Mouse (Mus musculus): ENCODE measurements at regions not wholly inside any gene's neighbourhood (a gene's known extent, or its start where the extent isn't known, plus 50 kb on each side); places are given as distances from the start of the nearest gene placed in this dataset.

- WGBS: 85% methylated on average over 11 of the region's 11 CpGs
- peaks cover 17% of the 10 kb centered on the region for H3K4me1 ChIP-seq
- no peak overlapping the region for H3K27ac ChIP-seq
Measured at GRCm38 (mm10) chr8:26680891-26681381, 296.2 kb upstream of the Zfp703 start.

GRCm38 (mm10) chr8:26687146-26687545 is 290.0 kb upstream of the Zfp703 start:
- no peaks in the 10 kb centered on the region for H3K9me3 ChIP-seq
- no peak overlapping the region for H3K27ac ChIP-seq
- H3K4me1 ChIP-seq: peaks cover 25% of the 10 kb centered on the region
- peak; percentile 33 for DNase-seq (ENCODE audit: extremely low spot score, low spot score)
- H3K27me3 ChIP-seq (ENCODE audit: poor library complexity, severe bottlenecking): no peaks in the 10 kb centered on the region
- no peaks in the 10 kb centered on the region for H3K36me3 ChIP-seq (replicated peaks)
- no peak overlapping the region for H3K4me3 ChIP-seq

More at GRCm38 (mm10) chr8:26680891-26681381, 296.2 kb upstream of the Zfp703 start:
- H3K9me3 ChIP-seq: no peaks in the 10 kb centered on the region
- no peak overlapping the region for H3K4me3 ChIP-seq
- H3K27me3 ChIP-seq (ENCODE audit: poor library complexity, severe bottlenecking): peaks cover 5% of the 10 kb centered on the region; the same call in 1 of the 2 replicates
- DNase-seq (ENCODE audit: extremely low spot score, low spot score): no peak
- H3K36me3 ChIP-seq (replicated peaks): no peaks in the 10 kb centered on the region

- DNase-seq (ENCODE audit: extremely low spot score, low spot score): no peak
- H3K27me3 ChIP-seq (ENCODE audit: poor library complexity, severe bottlenecking): no peaks in the 10 kb centered on the region
- H3K9me3 ChIP-seq: no peaks in the 10 kb centered on the region
- no peaks in the 10 kb centered on the region for H3K36me3 ChIP-seq (replicated peaks)
- 83% methylated on average over 4 of the region's 4 CpGs for WGBS
- no peak overlapping the region for H3K27ac ChIP-seq
- H3K4me1 ChIP-seq: peaks cover 25% of the 10 kb centered on the region
- no peak overlapping the region for H3K4me3 ChIP-seq
Measured at GRCm38 (mm10) chr8:26688035-26688434, 289.1 kb upstream of the Zfp703 start.

GRCm38 (mm10) chr8:26688745-26689478 is 288.2 kb upstream of the Zfp703 start:
- H3K36me3 ChIP-seq (replicated peaks): no peaks in the 10 kb centered on the region
- no peaks in the 10 kb centered on the region for H3K9me3 ChIP-seq
- no peak overlapping the region for H3K27ac ChIP-seq
- 86% methylated on average over 5 of the region's 5 CpGs for WGBS
- H3K27me3 ChIP-seq (ENCODE audit: poor library complexity, severe bottlenecking): no peaks in the 10 kb centered on the region
- DNase-seq (ENCODE audit: extremely low spot score, low spot score): no peak
- peaks cover 25% of the 10 kb centered on the region for H3K4me1 ChIP-seq
- H3K4me3 ChIP-seq: no peak overlapping the region

GRCm38 (mm10) chr8:26689479-26690177 is 287.5 kb upstream of the Zfp703 start:
- peaks cover 25% of the 10 kb centered on the region for H3K4me1 ChIP-seq
- H3K27ac ChIP-seq: no peak overlapping the region
- H3K9me3 ChIP-seq: no peaks in the 10 kb centered on the region
- DNase-seq (ENCODE audit: extremely low spot score, low spot score): no peak
- no peaks in the 10 kb centered on the region for H3K36me3 ChIP-seq (replicated peaks)
- no peak overlapping the region for H3K4me3 ChIP-seq
- WGBS: 69% methylated on average over 10 of the region's 10 CpGs
- no peaks in the 10 kb centered on the region for H3K27me3 ChIP-seq (ENCODE audit: poor library complexity, severe bottlenecking)

GRCm38 (mm10) chr8:26690178-26690735 is 286.9 kb upstream of the Zfp703 start:
- WGBS: 87% methylated on average over 6 of the region's 6 CpGs
- DNase-seq (ENCODE audit: extremely low spot score, low spot score): no peak
- H3K27me3 ChIP-seq (ENCODE audit: poor library complexity, severe bottlenecking): no peaks in the 10 kb centered on the region
- H3K27ac ChIP-seq: no peak overlapping the region
- H3K9me3 ChIP-seq: no peaks in the 10 kb centered on the region
- no peaks in the 10 kb centered on the region for H3K36me3 ChIP-seq (replicated peaks)
- peaks cover 25% of the 10 kb centered on the region for H3K4me1 ChIP-seq
- no peak overlapping the region for H3K4me3 ChIP-seq

GRCm38 (mm10) chr8:26697579-26698084 is 279.5 kb upstream of the Zfp703 start:
- no peak for DNase-seq (ENCODE audit: extremely low spot score, low spot score)
- H3K27ac ChIP-seq: no peak overlapping the region

GRCm38 (mm10) chr8:26698580-26698979 is 278.5 kb upstream of the Zfp703 start:
- no peak overlapping the region for H3K27ac ChIP-seq
- 71% methylated on average over 7 of the region's 7 CpGs for WGBS
- H3K4me3 ChIP-seq: no peak overlapping the region
- no peaks in the 10 kb centered on the region for H3K4me1 ChIP-seq
- no peaks in the 10 kb centered on the region for H3K9me3 ChIP-seq
- no peaks in the 10 kb centered on the region for H3K36me3 ChIP-seq (replicated peaks)
- H3K27me3 ChIP-seq (ENCODE audit: poor library complexity, severe bottlenecking): 0 out of 2 replicates have a peak, but pooled peaks cover 4% of the 10 kb centered on the region
- DNase-seq (ENCODE audit: extremely low spot score, low spot score): no peak

More at GRCm38 (mm10) chr8:26697579-26698084, 279.5 kb upstream of the Zfp703 start:
- H3K9me3 ChIP-seq: no peaks in the 10 kb centered on the region
- H3K27me3 ChIP-seq (ENCODE audit: poor library complexity, severe bottlenecking): no peaks in the 10 kb centered on the region
- no peaks in the 10 kb centered on the region for H3K4me1 ChIP-seq
- H3K36me3 ChIP-seq (replicated peaks): no peaks in the 10 kb centered on the region
- 80% methylated on average over 1 of the region's 4 CpGs for WGBS
- H3K4me3 ChIP-seq: no peak overlapping the region

- WGBS: 70% methylated on average over 9 of the region's 9 CpGs
- Histone ChIP-seq H3K27ac (no peak overlapping the region), H3K27me3 (ENCODE audit: poor library complexity, severe bottlenecking) (peaks cover 4% of the 10 kb centered on the region; the same call in 1 of the 2 replicates), H3K4me1 (peaks cover 11% of the 10 kb centered on the region), H3K9me3 (no peaks in the 10 kb centered on the region), H3K4me3 (no peak overlapping the region), H3K36me3 (replicated peaks) (no peaks in the 10 kb centered on the region)
- no peak for DNase-seq (ENCODE audit: extremely low spot score, low spot score)
Measured at GRCm38 (mm10) chr8:26706048-26706767, 270.9 kb upstream of the Zfp703 start.

- DNase-seq (ENCODE audit: extremely low spot score, low spot score): no peak
- Histone ChIP-seq H3K9me3 (no peaks in the 10 kb centered on the region), H3K27me3 (ENCODE audit: poor library complexity, severe bottlenecking) (peaks cover 4% of the 10 kb centered on the region; the same call in 1 of the 2 replicates), H3K4me3 (no peak overlapping the region), H3K4me1 (peaks cover 11% of the 10 kb centered on the region), H3K27ac (no peak overlapping the region), H3K36me3 (replicated peaks) (no peaks in the 10 kb centered on the region)
- 93% methylated on average over 7 of the region's 7 CpGs for WGBS
Measured at GRCm38 (mm10) chr8:26706768-26707156, 270.4 kb upstream of the Zfp703 start.

GRCm38 (mm10) chr8:26713836-26714235 is 263.3 kb upstream of the Zfp703 start:
- no peaks in the 10 kb centered on the region for H3K9me3 ChIP-seq

GRCm38 (mm10) chr8:26714714-26715113 is 262.4 kb upstream of the Zfp703 start:
- no peaks in the 10 kb centered on the region; the same call in 1 of the 2 replicates for H3K27me3 ChIP-seq (ENCODE audit: poor library complexity, severe bottlenecking)

More at GRCm38 (mm10) chr8:26713836-26714235, 263.3 kb upstream of the Zfp703 start:
- Histone ChIP-seq H3K36me3 (replicated peaks) (no peaks in the 10 kb centered on the region), H3K27ac (no peak overlapping the region), H3K4me1 (peaks cover 16% of the 10 kb centered on the region), H3K4me3 (no peak overlapping the region), H3K27me3 (ENCODE audit: poor library complexity, severe bottlenecking) (no peaks in the 10 kb centered on the region; the same call in 1 of the 2 replicates)
- DNase-seq (ENCODE audit: extremely low spot score, low spot score): no peak
- WGBS: 91% methylated on average over 8 of the region's 8 CpGs

More at GRCm38 (mm10) chr8:26714714-26715113, 262.4 kb upstream of the Zfp703 start:
- no peak overlapping the region for H3K27ac ChIP-seq
- H3K9me3 ChIP-seq: no peaks in the 10 kb centered on the region; the same call in 1 of the 2 replicates
- WGBS: 89% methylated on average over 3 of the region's 3 CpGs
- H3K4me3 ChIP-seq: no peak overlapping the region
- no peaks in the 10 kb centered on the region for H3K36me3 ChIP-seq (replicated peaks)
- H3K4me1 ChIP-seq: peaks cover 19% of the 10 kb centered on the region
- DNase-seq (ENCODE audit: extremely low spot score, low spot score): no peak
